Mouse (Mus musculus) ovary, adult 18-20 months (tissue): ENCODE data around the gene Gm42906.

Source experiments
- DNase-seq: peaks from one replicate; pipeline ENCODE4 v3.0.0; 2022; ENCODE audit warnings: low spot score, mixed read lengths

Gene Gm42906

DNA sequence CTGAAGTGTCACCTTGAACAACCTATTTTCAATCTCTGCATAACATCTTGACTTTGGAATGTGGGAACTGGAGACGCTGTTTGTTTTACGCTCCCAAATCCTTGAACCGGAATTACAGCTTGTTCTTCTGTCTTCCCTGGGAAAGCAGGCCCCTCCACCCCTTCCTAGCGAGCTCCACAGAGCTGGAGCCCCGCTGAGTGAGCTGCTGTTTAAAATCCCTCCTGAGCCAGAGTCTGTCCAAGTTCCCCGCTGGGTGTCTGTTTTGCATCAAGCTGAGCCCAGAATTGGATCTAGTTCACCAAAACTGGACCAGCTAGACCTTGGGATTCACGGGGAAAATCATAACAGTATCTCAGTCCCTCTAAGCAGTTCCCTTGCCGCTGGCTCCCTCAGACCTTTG, 404.5 kb downstream of the Gm42906 start:
- DNase-seq, result peak; percentile 27

DNA sequence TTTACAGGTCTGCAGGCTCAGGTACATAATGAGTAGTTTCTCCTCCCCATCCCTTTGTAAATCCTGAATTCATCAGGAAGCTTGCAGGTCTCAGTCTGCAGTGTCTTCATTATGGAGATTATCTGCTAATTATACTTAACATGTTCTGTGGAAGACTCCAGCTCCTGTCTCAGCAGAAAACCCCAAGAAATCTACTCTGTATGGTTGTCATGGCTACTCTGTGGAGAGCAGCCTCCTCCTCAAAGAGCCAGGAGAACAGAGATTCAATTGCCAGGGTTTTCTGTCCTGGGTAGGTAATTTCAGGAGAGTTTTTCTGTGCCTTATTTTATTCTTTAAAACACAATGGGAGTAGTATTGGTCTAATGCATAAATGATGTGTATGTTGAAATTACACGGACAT, 405.0 kb downstream of the Gm42906 start:
- DNase-seq, result no peak

- no peak for DNase-seq
Observed at GRCm38 (mm10) chr5:151022026-151022425, 405.9 kb downstream of the Gm42906 start.

GRCm38 (mm10) chr5:151020831-151021230, 407.1 kb downstream of the Gm42906 start:
- no peak for DNase-seq

- DNase-seq, result no peak
Observed at GRCm38 (mm10) chr5:151020031-151020820, 407.7 kb downstream of the Gm42906 start.

- no peak for DNase-seq
Observed at GRCm38 (mm10) chr5:151018959-151019358, 409.0 kb downstream of the Gm42906 start.

DNA sequence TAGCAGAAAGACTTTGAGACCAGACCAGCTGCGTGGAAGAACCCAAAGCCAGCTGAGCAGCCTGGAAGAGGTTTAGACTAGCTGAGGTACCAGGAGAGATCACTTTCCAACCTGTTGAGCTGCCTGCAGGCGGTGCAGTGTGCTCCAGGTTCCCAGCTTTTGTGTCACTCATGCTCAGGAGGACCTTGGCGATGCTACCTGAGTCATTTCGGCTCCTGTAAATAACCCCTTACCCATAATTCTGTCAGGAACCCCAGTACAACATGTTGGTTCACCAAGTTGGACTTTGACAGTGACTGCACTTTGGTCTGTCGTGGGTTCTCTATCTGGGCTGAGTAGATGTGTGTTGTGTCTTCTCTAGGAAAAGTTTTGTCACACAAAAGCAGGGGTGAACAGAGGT, 409.5 kb downstream of the Gm42906 start:
- DNase-seq, result no peak
